Mouse (Mus musculus): ENCODE measurements around the gene Igsf9. TPM values are rescaled to one million over a fixed set of nuclear protein-coding genes. Genes with fewer than 3 reads are reported as not detected.

The Igsf9 gene
- total RNA-seq, 2 experiments from 2014 or later: 0.25 to 0.55 TPM

GRCm38 (mm10) chr1:172489585-172490250, 8.1 kb downstream of the Igsf9 start:
- intact Hi-C loops (cut with DNase I): loop anchor here (1.0 to 5.0 kb wide), 3 partner anchors 38 to 143 kb away; partner anchors contain the start of gene Dusp23
- DNase-seq (ENCODE audit: low spot score): no peak

- peak; percentile 74 for DNase-seq (ENCODE audit: low spot score)
- intact Hi-C loops (cut with DNase I): loop anchor here (1.0 to 5.0 kb wide), 2 partner anchors 37 to 78 kb away; no protein-coding TSS in a partner anchor
Observed at GRCm38 (mm10) chr1:172490261-172490661, 8.7 kb downstream of the Igsf9 start.

GRCm38 (mm10) chr1:172492047-172492446, 10.5 kb downstream of the Igsf9 start:
- intact Hi-C loops (cut with DNase I): loop anchor here (5.0 kb wide), 1 partner anchor 35 kb away; no protein-coding TSS in a partner anchor
- DNase-seq (ENCODE audit: low spot score): no peak

GRCm38 (mm10) chr1:172493516-172493915, 11.9 kb downstream of the Igsf9 start:
- no peak for DNase-seq (ENCODE audit: low spot score)
- intact Hi-C loops (cut with DNase I): loop anchor here (5.0 kb wide), 1 partner anchor 34 kb away; no protein-coding TSS in a partner anchor

- no peak for DNase-seq (ENCODE audit: low spot score)
- intact Hi-C loops (cut with DNase I): no loop called here
Observed at GRCm38 (mm10) chr1:172496030-172496429, 14.4 kb downstream of the Igsf9 start.

GRCm38 (mm10) chr1:172497428-172497827, 15.8 kb downstream of the Igsf9 start:
- intact Hi-C loops (cut with DNase I): no loop called here
- DNase-seq (ENCODE audit: low spot score): no peak

- intact Hi-C loops (cut with DNase I): no loop called here
- peak; percentile 90 for DNase-seq (ENCODE audit: low spot score)
Observed at GRCm38 (mm10) chr1:172499765-172500441, 18.3 kb downstream of the Igsf9 start, which contains the start of gene Tagln2. Gene Tagln2 (plus strand): TSS chr1:172500047.

- intact Hi-C loops (cut with DNase I): loop anchor here (1.0 kb wide), 1 partner anchor 21 kb away; no protein-coding TSS in a partner anchor
- peak; percentile 55 for DNase-seq (ENCODE audit: low spot score)
Observed at GRCm38 (mm10) chr1:172500451-172501370, 19.1 kb downstream of the Igsf9 start.

GRCm38 (mm10) chr1:172501371-172502144, 20.0 kb downstream of the Igsf9 start:
- intact Hi-C loops (cut with DNase I): loop anchor here (1.0 kb wide), 1 partner anchor 20 kb away; no protein-coding TSS in a partner anchor
- DNase-seq (ENCODE audit: low spot score): peak; percentile 84

GRCm38 (mm10) chr1:172502145-172503110, 20.8 kb downstream of the Igsf9 start:
- intact Hi-C loops (cut with DNase I): no loop called here
- DNase-seq (ENCODE audit: low spot score): no peak

GRCm38 (mm10) chr1:172503111-172503997, 21.8 kb downstream of the Igsf9 start:
- peak; percentile 29 for DNase-seq (ENCODE audit: low spot score)
- intact Hi-C loops (cut with DNase I): no loop called here

GRCm38 (mm10) chr1:172504756-172505155, 23.2 kb downstream of the Igsf9 start:
- intact Hi-C loops (cut with DNase I): no loop called here
- no peak for DNase-seq (ENCODE audit: low spot score)

GRCm38 (mm10) chr1:172507001-172507400, 25.4 kb downstream of the Igsf9 start:
- intact Hi-C loops (cut with DNase I): no loop called here
- no peak for DNase-seq (ENCODE audit: low spot score)

GRCm38 (mm10) chr1:172507701-172508100, 26.1 kb downstream of the Igsf9 start:
- DNase-seq (ENCODE audit: low spot score): no peak
- intact Hi-C loops (cut with DNase I): no loop called here

- no peak for DNase-seq (ENCODE audit: low spot score)
- intact Hi-C loops (cut with DNase I): no loop called here
Observed at GRCm38 (mm10) chr1:172508172-172508571, 26.6 kb downstream of the Igsf9 start.

- DNase-seq (ENCODE audit: low spot score): no peak
- intact Hi-C loops (cut with DNase I): no loop called here
Observed at GRCm38 (mm10) chr1:172509235-172509634, 27.6 kb downstream of the Igsf9 start.

- intact Hi-C loops (cut with DNase I): no loop called here
- DNase-seq (ENCODE audit: low spot score): no peak
Observed at GRCm38 (mm10) chr1:172509983-172510382, 28.4 kb downstream of the Igsf9 start.

Measured in heart, postnatal 25 days (tissue).